Mouse (Mus musculus) midbrain, embryonic 16.5 days (tissue): ENCODE results near the gene Rab1b. TPM values are rescaled to one million over a fixed set of nuclear protein-coding genes. Genes with fewer than 3 reads are reported as not detected.

Source experiments
- ATAC-seq: fragments of 200-750 bp; cut with Nextera tagmentation; 2 replicates; pipeline ENCODE4 v1.8.0; 2017; ENCODE audit warnings: moderate TSS enrichment
- H3K27ac ChIP-seq: fragments of 300-500 bp; sonication (generic); 2 replicates; pipeline ENCODE4 v1.5.1; 2014; ENCODE audit warnings: mild to moderate bottlenecking, low read length, mixed read lengths
- H3K27me3 ChIP-seq: fragments of 300-500 bp; sonication (generic); 2 replicates; pipeline ENCODE4 v1.6.1; 2014; ENCODE audit warnings: low read depth, low read length, mixed read lengths; ENCODE audit not compliant: control insufficient read depth, insufficient read depth
- H3K36me3 ChIP-seq: fragments of 300-500 bp; sonication (generic); 2 replicates; pipeline ENCODE4 v1.6.1; 2014; ENCODE audit warnings: mild to moderate bottlenecking, low read length, moderate library complexity, mixed read lengths; ENCODE audit not compliant: control insufficient read depth, insufficient read depth
- H3K4me1 ChIP-seq: fragments of 300-500 bp; sonication (generic); 2 replicates; pipeline ENCODE4 v1.6.1; 2014; ENCODE audit warnings: mild to moderate bottlenecking, low read length, mixed read lengths; ENCODE audit not compliant: control insufficient read depth, insufficient read depth
- H3K4me2 ChIP-seq: fragments of 300-500 bp; sonication (generic); 2 replicates; pipeline ENCODE4 v1.6.1; 2014; ENCODE audit warnings: mild to moderate bottlenecking, low read length, mixed read lengths
- H3K4me3 ChIP-seq: fragments of 300-500 bp; sonication (generic); 2 replicates; pipeline ENCODE4 v1.5.1; 2014; ENCODE audit warnings: low read depth, mild to moderate bottlenecking, low read length, moderate library complexity, mixed read lengths
- H3K9ac ChIP-seq: fragments of 300-500 bp; sonication (generic); 2 replicates; pipeline ENCODE4 v1.6.1; 2014; ENCODE audit warnings: low read depth, low read length, mixed read lengths
- H3K9me3 ChIP-seq: fragments of 300-500 bp; sonication (generic); replicated peaks from 2 replicates; pipeline ENCODE4 v1.6.1; 2014; ENCODE audit warnings: mild to moderate bottlenecking, low read length, mixed read lengths; ENCODE audit not compliant: control insufficient read depth, poor library complexity, severe bottlenecking
- WGBS: fragments of 180-500 bp; shearing (Covaris S2); extraction: QIAGEN DNeasy Blood & Tissue Kit; methylation state at CpG from one replicate; pipeline ENCODE4 v1.1.7; 2014; 5-methylcytosine and 5-hydroxymethylcytosine counted together
- polyA plus RNA-seq: library from polyadenylated mRNA; unstranded; fragments of >200 nt; fragmentation: Nextera tagmentation; extraction: Ambion mirVana; gene quantifications from 2 replicates; pipeline ENCODE4 v1.2.1, GENCODE M21; 2015

The Rab1b gene
- polyA plus RNA-seq, 1 experiment from 2014 or later = 201 TPM

DNA sequence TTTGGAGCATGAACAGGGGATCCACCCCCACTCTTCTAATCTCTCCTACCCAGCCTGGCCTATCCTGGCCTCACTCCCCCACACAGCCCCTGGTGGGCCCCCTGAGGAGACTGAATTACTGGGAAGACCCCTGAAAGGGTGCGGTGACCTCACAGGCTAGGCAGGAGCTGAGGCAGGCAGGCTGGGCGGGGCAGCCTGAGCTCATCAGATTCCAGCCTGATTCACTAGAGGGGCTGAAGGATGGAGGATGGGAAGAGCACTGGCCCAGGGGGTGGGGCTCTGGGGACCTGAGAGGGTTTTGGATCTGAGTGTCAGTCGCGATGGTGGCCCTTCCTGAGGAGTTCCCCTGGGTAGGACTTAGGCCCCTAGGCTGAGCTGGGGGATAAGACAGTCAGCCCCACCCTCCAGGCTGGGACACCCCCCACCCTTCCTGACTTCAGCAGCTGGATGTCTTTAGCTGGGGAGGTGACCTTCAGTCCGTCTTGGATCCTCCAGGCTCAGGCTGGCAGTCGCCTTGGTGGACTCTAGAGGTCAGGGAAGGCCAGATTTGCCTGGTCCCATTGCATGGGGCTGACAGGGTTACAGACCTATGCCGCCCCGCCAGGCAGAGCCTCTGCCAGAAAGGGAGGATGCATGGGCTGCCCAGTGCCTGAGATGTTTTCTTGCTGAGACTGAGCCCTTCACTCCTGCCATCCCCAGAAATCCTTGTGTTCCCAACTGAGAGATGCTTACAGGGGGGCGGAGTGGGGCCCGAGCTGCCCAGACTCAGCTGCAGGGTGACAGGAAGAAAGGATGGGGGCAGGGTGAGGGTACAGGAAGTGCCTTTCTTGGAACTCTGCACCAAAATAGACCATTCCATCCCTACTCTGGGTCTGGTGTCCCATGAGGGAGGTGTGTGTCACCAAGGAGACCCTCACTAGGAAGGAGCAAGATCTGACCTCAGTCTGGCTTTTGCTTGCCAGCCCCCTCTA lies 47.8 kb downstream of the Rab1b start:
- WGBS = 20% methylated on average over 10 of the region's 10 CpGs
- Histone ChIP-seq H3K9me3 (no peaks in the 10 kb centered on the region), H3K36me3 (no peaks in the 10 kb centered on the region), H3K4me1 (peaks cover 3% of the 10 kb centered on the region; the same call in 1 of the 2 replicates), H3K9ac (peak overlapping the region; percentile 44; the same call in 1 of the 2 replicates), H3K27ac (no peak overlapping the region), H3K27me3 (peaks cover 2% of the 10 kb centered on the region; the same call in 1 of the 2 replicates), H3K4me2 (no peak overlapping the region), H3K4me3 (no peak overlapping the region)
- no peak for ATAC-seq

- H3K27ac ChIP-seq = no peak overlapping the region
- H3K4me3 ChIP-seq = no peak overlapping the region
- H3K9ac ChIP-seq = 0 out of 2 replicates have a peak overlapping the region, but pooled peaks have one; percentile 44
- H3K27me3 ChIP-seq = peaks cover 9% of the 10 kb centered on the region
- no peak overlapping the region for H3K4me2 ChIP-seq
- no peaks in the 10 kb centered on the region for H3K9me3 ChIP-seq
- peaks cover 3% of the 10 kb centered on the region; the same call in 1 of the 2 replicates for H3K4me1 ChIP-seq
- H3K36me3 ChIP-seq = no peaks in the 10 kb centered on the region
- ATAC-seq = no peak
- WGBS = 27% methylated on average over 16 of the region's 16 CpGs
These were observed 48.7 kb downstream of the Rab1b start for GRCm38 (mm10) chr19:5057876-5058775.

GRCm38 (mm10) chr19:5056251-5056650 lies 50.6 kb downstream of the Rab1b start:
- H3K4me1 ChIP-seq = peaks cover 3% of the 10 kb centered on the region; the same call in 1 of the 2 replicates
- H3K9me3 ChIP-seq = no peaks in the 10 kb centered on the region
- no peak overlapping the region for H3K27ac ChIP-seq
- WGBS = 8% methylated on average over 6 of the region's 6 CpGs
- ATAC-seq = peak; percentile 12; the same call in 1 of the 2 replicates
- H3K4me3 ChIP-seq = no peak overlapping the region
- peaks cover 28% of the 10 kb centered on the region for H3K27me3 ChIP-seq
- H3K4me2 ChIP-seq = no peak overlapping the region
- no peaks in the 10 kb centered on the region for H3K36me3 ChIP-seq
- H3K9ac ChIP-seq = no peak overlapping the region

DNA sequence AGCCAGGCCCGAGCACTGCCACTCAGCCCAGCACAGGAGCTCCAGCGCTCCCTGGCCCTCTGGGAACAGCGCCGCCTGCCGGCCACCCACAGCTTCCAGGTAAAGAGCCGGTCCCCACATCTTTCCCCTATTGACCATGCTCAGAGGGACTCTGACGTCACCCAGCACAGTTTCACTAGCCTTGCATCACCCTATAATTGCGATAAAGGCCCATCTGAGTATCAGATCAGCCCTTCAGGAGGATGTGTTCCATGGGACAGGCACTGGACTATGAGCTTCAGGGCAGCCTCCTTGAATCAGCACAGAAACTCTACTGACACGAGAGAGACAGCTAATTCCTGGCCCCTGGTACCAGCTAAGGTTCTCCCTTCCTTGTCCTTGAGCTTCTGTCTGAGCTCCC lies 53.0 kb downstream of the Rab1b start:
- H3K4me1 ChIP-seq = peaks cover 13% of the 10 kb centered on the region
- H3K4me3 ChIP-seq = no peak overlapping the region
- no peaks in the 10 kb centered on the region for H3K9me3 ChIP-seq
- H3K4me2 ChIP-seq = no peak overlapping the region
- WGBS = 17% methylated on average over 9 of the region's 9 CpGs
- no peak overlapping the region for H3K9ac ChIP-seq
- H3K36me3 ChIP-seq = no peaks in the 10 kb centered on the region
- H3K27me3 ChIP-seq = peaks cover 35% of the 10 kb centered on the region
- no peak for ATAC-seq
- no peak overlapping the region for H3K27ac ChIP-seq

- H3K9ac ChIP-seq = no peak overlapping the region
- H3K4me3 ChIP-seq = no peak overlapping the region
- H3K27me3 ChIP-seq = peaks cover 35% of the 10 kb centered on the region
- no peak for ATAC-seq
- WGBS = 59% methylated on average over 17 of the region's 17 CpGs
- H3K9me3 ChIP-seq = no peaks in the 10 kb centered on the region
- peaks cover 13% of the 10 kb centered on the region for H3K4me1 ChIP-seq
- no peak overlapping the region for H3K4me2 ChIP-seq
- H3K36me3 ChIP-seq = no peaks in the 10 kb centered on the region; the same call in 1 of the 2 replicates
- no peak overlapping the region for H3K27ac ChIP-seq
These were observed 54.0 kb downstream of the Rab1b start for GRCm38 (mm10) chr19:5052853-5053252.

GRCm38 (mm10) chr19:5052166-5052822 lies 54.6 kb downstream of the Rab1b start:
- Histone ChIP-seq H3K36me3 (no peaks in the 10 kb centered on the region; the same call in 1 of the 2 replicates), H3K9ac (no peak overlapping the region), H3K4me2 (no peak overlapping the region), H3K9me3 (no peaks in the 10 kb centered on the region), H3K4me3 (no peak overlapping the region), H3K27me3 (peaks cover 35% of the 10 kb centered on the region), H3K27ac (no peak overlapping the region), H3K4me1 (peaks cover 13% of the 10 kb centered on the region)
- 34% methylated on average over 25 of the region's 25 CpGs for WGBS
- no peak for ATAC-seq

DNA sequence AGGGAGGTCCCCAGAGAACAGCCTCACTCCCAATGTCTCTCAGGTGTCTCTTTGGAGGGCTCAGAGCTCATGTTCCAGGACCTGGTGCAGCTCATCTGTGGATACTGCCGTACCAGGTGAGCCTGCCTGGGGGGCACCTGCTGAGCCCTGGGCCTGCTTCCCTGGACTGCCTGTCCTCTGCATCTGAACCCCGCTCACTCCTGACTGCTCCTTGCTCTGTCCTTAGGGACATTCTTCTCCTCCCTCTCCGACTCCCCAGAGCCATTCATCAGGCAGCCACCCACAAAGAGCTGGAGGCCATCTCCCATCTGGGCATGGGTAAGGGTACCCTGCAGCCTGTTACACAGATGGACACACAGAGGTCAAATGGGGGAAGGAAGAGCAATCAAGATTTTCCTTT lies 55.4 kb downstream of the Rab1b start:
- Histone ChIP-seq H3K9me3 (no peaks in the 10 kb centered on the region), H3K27ac (no peak overlapping the region), H3K4me1 (peaks cover 13% of the 10 kb centered on the region), H3K4me2 (no peak overlapping the region), H3K4me3 (no peak overlapping the region), H3K9ac (peak overlapping the region; percentile 36; the same call in 1 of the 2 replicates), H3K27me3 (peaks cover 35% of the 10 kb centered on the region), H3K36me3 (no peaks in the 10 kb centered on the region; the same call in 1 of the 2 replicates)
- 43% methylated on average over 3 of the region's 3 CpGs for WGBS
- ATAC-seq = no peak

GRCm38 (mm10) chr19:5051031-5051430 lies 55.8 kb downstream of the Rab1b start:
- Histone ChIP-seq H3K36me3 (no peaks in the 10 kb centered on the region; the same call in 1 of the 2 replicates), H3K27me3 (peaks cover 35% of the 10 kb centered on the region), H3K4me3 (no peak overlapping the region), H3K4me1 (peaks cover 10% of the 10 kb centered on the region), H3K9ac (peak overlapping the region; percentile 36; the same call in 1 of the 2 replicates), H3K4me2 (peak overlapping the region; percentile 9; the same call in 1 of the 2 replicates), H3K9me3 (no peaks in the 10 kb centered on the region), H3K27ac (no peak overlapping the region)
- ATAC-seq = no peak
- 10% methylated on average over 17 of the region's 17 CpGs for WGBS
